Mouse (Mus musculus) frontal cortex, postnatal 14 days (tissue): ENCODE measurements at regions not wholly inside any gene's neighbourhood (a gene's known extent, or its start where the extent isn't known, plus 50 kb on each side); places are given as distances from the start of the nearest gene placed in this dataset.
A peak's percentile ranks its signal among the peaks of the same experiment; 100 is the strongest.
"Not testable (repeated sequence)": the region's sequence is repeated elsewhere in the genome, so short reads cannot be mapped to it uniquely, and the experiment has no call there.

Experiments
- DNase-seq, 2 experiments: peaks; one replicate each; pipeline ENCODE4 v3.0.0; 2022; ENCODE audit warnings: low spot score in 2 of 2

DNA sequence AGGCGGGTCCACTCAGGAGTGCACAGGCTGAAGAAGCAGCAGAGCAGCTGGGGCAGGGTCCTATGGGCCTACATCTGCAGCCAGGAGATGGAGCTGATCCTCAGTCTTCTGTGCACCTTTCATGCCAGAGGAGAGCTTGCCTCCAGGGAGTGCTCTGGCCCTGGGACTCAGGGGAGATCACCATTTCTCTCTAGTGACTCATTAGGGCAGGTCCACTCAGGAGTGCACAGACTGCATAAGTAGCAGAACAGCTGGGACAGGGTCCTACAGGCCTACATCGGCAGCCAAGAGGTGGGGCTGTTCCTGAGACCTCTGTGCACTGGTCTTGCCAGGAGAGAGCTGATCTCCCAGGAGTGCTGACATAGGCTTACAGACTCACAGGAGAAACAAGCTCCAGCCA is 159.4 kb upstream of the Gm21897 start:
- no peak for DNase-seq

DNA sequence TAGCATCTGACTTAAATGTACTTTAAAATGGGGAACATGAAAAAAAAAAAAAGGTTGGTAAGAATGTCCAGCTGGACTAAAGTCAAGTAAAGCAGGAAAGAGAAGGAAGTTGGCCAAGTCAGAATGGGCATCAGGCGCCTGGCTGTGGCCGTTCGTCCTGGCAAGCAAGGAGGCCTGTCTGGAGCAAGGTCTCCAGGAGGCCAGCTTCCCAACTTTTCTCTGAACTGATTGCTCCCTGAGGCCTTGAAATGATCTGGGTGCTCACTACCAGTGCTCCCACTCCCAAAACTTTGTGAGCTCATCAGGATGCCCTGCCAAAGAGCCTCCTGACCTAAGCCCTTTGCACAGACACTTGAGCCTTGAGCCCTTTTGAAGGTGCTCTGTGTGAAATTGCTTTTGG is 141.7 kb upstream of the Gm21897 start:
- DNase-seq, result no peak

DNA sequence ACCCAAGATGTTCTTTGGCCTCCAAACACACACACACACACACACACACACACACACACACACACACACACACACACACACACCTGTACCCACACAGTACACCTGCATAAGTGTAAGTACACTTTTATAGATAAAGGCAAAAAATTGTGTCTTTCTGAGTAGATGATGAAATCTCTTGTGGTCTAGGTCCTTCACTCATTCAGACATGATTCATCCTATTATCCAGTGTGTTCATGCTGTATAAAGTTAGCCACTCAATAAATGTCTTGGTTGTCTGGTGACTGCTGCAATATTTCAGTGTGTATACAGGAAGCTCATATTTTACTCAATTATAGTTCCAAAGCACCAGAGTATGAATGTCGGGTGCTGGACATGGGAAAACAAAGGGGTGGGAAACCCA is 131.5 kb upstream of the Gm21897 start:
- DNase-seq, result no peak

DNA sequence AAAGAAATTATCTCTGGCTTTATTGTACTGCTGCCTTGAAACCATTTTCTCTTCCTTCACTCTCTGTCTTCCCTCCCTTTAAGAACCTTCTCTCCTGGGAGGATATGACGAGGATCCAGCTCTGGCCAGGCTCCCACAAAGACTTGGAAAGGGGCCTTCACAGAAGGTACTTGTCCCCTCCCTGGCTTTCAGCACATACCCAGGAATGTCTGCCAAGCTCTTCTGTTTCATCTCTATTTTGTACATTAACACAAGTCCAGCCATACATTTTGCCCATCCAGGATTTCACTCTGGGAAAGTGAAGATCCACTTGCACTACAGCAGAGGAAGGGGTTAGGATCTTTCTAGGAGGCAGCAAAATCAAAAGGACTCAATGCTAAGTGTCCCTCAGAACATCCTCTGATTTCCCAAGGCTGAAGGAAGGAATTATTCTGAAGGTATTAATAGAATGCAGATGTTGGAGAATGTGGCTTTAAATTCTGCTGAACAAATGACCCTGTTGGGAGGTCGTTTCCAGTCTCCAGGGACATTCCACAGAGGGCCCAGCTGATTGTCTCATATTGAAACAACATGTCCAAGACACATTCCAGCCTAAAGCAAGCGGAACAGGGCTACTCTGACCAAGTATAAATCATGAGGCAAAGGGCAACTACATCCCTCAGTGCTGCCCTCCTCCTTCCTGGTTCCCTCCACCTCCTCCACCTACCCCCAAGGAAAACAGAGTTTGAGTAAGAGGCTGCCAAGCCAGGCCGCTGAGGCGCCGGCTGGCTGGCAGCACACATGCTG is 122.1 kb upstream of the Gm21897 start:
- no peak for DNase-seq

DNA sequence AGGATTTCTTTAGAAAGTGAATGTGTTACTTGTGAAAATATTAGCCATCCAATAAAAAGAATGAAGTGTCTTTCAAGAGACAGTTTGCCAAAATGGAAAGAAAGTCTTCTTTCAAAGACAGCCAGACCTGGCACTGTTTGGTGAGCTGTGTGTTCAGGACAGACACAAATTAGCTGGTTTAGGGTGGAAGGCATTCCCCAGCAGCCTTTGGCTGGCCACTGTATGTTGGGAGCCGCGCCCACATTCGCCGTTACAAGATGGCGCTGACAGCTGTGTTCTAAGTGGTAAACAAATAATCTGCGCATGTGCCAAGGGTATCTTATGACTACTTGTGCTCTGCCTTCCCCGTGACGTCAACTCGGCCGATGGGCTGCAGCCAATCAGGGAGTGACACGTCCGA is 121.3 kb upstream of the Gm21897 start:
- DNase-seq, result not testable (repeated sequence)

DNA sequence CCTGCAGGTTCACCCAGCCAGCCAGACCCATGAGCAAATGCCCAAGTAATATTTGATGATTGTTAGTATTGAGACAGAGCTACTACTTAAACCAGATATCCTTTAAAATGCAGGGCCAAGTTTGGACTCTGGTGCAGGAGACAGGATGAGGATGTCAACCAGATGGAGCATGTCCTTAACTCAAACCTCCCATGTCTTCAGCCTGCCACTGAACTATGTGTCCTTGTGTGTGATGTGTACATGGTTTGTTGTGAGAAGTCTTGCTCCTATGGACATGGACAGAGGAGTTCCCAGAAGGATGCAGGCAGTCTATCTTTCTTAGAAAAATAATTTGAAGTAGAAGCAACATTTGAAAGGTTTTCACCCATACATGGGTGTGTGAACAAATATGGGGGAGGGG is 120.4 kb upstream of the Gm21897 start:
- no peak for DNase-seq

DNA sequence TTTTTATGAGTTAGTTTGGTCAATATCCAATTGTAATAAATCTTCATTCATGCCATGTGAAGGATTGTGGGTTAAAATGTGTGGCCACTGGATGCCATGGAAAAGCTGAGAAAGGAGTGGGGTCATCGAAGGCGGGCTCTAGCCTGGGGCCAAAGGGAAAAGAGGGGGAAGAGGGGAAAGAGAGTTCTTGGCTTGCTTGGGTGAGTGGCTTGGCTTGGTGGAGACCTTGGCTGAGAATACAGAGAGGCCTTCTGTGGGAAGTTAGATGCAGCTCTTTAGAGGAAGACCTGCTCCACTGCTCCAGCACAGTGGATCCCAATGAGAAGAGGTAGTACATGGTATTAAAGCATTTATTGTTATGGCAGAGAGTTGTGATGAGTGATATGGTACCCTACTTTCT is 101.3 kb upstream of the Gm21897 start:
- DNase-seq, result no peak

DNA sequence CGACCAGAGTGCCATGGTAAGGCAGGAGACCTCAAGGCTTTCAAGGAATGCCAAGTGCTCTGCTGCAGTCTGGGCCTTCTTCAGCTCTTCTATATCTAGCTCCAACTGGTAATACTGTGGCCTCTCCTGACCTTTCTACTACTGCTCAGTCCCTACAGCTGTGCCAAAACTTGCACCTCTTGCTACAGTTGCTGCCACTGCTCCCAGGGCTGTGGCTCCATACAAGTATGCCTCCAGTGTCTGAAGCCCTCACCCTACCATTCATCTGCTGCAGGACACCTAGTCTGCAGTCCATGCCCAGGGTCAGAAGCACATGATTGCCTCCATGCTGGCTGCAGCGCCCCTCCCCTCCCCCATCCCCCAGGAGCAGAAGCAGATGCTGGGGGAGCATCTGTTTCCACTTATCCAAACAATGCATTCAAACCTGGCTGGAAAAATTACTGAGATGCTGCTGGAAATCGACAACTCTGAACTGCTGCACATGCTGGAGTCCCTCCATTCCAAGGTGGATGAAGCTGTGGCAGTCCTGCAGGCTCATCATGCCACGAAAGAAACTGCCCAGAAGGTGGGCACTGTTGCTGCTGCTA is 96.2 kb upstream of the Gm21897 start:
- DNase-seq, result no peak

DNA sequence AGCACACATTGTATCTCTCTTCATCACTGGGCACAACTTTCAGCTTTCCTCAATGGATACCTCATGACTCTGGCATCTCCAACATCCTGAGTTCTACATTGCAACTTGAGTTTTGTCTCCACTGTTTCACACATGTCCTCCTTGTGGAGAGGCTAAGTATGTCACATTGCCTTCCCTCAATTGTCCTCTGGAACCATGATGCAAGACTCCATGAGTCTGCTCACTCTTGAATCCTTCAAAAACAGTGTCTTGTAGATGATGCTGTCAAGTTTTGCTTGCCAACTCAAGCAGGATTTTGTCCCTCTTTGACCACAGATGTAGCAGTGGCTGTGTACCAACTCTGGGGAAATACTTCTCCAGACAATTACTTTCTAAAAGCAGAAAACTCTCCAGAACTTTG is 79.4 kb upstream of the Gm21897 start:
- no peak for DNase-seq

DNA sequence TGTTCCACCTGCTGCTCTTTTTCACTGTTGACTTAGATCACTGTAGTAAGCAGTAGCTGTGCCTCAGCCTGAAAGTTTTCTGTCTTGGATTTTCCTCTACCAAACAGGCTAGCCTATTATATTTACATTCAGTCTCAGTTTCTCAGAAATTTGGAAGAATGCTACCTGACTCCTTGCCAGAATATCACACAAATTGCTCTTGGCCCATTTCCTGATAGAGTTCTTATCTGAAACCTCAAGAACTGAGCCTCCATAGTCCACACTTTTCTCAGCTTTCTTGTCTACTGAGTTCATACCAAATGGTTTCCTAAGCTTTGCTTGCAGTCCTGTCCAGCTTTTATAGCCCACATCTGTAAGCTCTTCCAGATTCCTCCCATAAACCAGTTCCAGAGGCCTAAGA is 78.8 kb upstream of the Gm21897 start:
- no peak for DNase-seq

DNA sequence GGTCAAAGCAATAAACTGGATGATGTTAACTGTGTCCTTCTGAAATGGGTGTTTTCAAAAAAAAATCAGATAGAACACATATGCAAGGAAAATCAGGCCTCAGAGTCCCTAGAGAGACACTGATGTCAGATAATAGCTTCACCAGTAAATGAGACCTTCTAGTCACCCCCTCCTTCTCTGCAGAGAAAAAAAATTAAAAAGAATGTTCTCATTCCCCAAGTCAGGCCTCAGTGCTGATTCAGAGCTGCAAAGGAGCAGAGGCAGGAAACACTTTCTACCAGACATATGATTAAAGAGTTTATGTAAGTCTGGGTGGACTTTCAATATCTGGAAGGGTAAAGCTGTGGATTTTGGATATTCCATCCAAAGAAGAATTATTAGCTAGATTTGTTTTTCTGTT is 67.1 kb upstream of the Gm21897 start:
- no peak for DNase-seq

DNA sequence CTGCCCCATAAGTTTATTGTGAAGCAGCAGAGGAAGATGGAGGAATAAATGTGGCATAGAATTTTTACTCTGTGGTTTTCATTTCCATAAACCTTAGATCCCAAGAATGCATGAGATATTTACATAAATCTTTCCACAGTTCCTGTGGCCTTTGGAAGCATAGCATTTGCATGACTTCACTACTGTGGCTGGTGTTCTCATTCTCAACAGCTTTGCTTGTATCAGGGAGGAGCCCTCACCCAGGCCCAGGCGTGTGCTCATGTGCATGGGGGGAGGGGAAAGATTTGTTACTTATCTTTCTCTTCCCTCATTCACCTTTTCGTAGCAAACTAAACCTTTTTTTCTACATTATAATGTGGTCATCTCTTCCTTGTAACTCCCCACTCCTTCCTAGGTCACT is 65.6 kb upstream of the Gm21897 start:
- no peak for DNase-seq

DNA sequence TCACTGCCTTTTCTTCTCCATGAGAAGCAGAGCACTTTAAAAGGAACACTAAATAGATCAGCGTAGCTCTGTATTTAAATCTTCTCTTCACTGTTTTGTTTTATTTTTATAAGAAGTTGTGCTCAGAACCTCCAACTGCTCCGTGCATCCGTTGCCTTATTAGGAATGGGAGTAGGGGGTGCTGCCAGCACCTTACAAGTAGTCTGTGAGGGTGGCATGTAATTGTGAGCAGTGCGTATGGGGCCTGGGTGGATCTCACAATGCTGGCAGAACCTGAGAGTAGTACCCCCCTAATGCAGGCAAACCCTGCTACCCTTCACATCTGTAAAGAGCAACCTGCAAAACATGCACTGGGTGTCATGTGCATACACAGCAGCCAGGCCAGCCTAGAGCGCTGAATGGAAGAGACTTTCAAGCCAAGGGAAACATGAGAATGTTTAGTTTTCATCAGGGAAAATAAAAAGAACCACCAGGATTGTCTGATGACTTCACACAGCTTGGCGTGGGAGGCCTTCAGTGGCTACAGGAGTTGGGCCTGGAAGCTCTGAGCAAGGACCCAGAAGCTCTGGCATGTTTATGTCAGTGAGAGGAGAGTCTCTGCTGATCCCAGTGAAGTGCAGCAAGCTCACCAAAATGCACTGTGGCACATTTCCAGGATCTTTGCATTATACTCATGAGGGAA is 64.5 kb upstream of the Gm21897 start:
- DNase-seq, result peak in 1 of 2 experiments; percentile 4

DNA sequence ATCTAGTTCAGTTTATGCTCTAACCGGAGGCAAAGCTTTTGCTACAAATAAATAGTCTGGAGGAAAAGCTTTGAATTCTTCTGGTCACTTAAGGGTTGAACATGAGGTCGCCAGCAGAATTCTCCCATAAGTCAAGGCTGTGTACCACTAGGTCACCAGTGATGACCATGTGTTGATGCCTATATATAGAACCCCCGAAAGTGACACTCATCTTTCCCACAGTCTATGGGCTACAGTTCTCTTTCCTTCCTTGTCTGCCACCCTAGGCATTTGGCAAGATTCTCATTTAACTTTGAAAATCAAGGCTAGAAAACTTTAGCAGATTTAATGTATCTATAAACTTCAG is 63.9 kb upstream of the Gm21897 start:
- no peak for DNase-seq

DNA sequence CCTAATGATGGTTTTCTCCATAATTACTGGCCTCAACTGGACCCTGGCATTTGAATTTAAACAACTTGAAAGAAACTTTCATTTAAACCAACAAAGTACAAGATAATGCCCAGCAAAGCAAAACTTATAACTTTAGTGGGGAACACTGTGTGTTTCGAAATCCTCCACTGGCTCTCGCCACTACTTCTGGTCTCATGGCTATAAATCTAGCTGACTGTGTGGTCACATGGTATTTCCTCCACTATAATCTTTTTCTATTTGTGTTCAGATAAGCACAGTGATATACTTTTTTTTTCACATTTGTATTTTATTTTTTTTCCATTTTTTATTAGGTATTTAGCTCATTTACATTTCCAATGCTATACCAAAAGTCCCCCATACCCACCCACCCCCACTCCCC is 62.6 kb upstream of the Gm21897 start:
- DNase-seq, result no peak

DNA sequence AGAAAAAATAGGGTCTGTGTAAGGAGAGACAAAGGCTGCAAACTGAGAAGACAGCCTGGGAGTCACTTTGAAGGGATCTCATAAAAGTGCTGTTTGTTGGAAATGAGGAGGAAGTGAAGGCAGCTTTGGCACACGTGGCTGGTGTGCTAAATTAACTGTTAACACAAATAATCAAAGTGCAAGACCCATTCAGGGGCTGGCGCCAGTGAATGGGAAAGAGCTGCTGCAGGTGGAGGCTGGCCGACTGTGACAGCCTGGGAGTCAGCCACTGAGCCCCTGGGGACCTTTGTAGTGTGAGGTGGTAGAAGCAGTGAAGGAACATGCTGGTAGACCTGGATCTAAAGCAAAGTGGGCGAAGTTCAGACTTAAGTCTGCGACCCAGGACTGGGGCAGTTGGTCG is 57.8 kb upstream of the Gm21897 start:
- no peak for DNase-seq

DNA sequence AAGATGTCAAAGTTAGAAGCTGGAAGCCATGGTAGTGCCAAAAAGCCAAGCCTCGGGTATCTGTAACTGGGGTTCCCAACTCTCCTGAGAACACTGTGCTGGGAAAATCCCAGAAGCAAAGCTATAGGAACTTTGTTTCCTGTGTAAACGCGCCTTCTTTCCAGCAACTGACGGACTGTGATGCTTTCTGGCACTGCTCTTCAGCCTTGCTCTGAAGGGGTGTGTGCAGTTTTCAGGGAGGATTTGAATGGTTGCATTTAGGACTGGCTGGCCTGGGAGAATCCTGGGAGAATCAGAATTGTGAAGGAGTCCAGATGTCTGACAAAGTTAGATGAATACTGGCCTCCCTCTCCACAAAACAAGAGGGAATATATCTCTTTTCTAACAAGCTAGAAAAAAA is 57.2 kb upstream of the Gm21897 start:
- no peak for DNase-seq
